Mouse (Mus musculus) liver, embryonic 15.5 days (tissue): ENCODE results near the gene Myl7. TPM values are rescaled to one million over a fixed set of nuclear protein-coding genes. Genes with fewer than 3 reads are reported as not detected.

Experiments used
- ATAC-seq: fragments of 200-750 bp; cut with Nextera tagmentation; 2 replicates; pipeline ENCODE4 v1.8.0; 2017; ENCODE audit warnings: moderate number of reproducible peaks, mild to moderate bottlenecking, moderate library complexity; ENCODE audit not compliant: insufficient read depth
- H3K27ac ChIP-seq: fragments of 300-500 bp; sonication (generic); replicated peaks from 2 replicates; pipeline ENCODE4 v1.5.1; 2015; ENCODE audit warnings: mild to moderate bottlenecking, inconsistent platforms
- H3K27me3 ChIP-seq: fragments of 300-500 bp; sonication (generic); 2 replicates; pipeline ENCODE4 v1.6.1; 2015; ENCODE audit warnings: mild to moderate bottlenecking, inconsistent platforms
- H3K36me3 ChIP-seq: fragments of 300-500 bp; sonication (generic); replicated peaks from 2 replicates; pipeline ENCODE4 v1.6.1; 2015; ENCODE audit warnings: moderate library complexity, mild to moderate bottlenecking, inconsistent platforms
- H3K4me1 ChIP-seq: fragments of 300-500 bp; sonication (generic); replicated peaks from 2 replicates; pipeline ENCODE4 v1.6.1; 2015; ENCODE audit warnings: inconsistent platforms
- H3K4me2 ChIP-seq: fragments of 300-500 bp; sonication (generic); 2 replicates; pipeline ENCODE4 v1.6.1; 2015; ENCODE audit warnings: moderate library complexity, mild to moderate bottlenecking, inconsistent platforms
- H3K4me3 ChIP-seq: fragments of 300-500 bp; sonication (generic); replicated peaks from 2 replicates; pipeline ENCODE4 v1.5.1; 2015; ENCODE audit warnings: mild to moderate bottlenecking, inconsistent platforms
- H3K9ac ChIP-seq: fragments of 300-500 bp; sonication (generic); 2 replicates; pipeline ENCODE4 v1.6.1; 2015; ENCODE audit warnings: moderate library complexity, mild to moderate bottlenecking, inconsistent platforms
- H3K9me3 ChIP-seq: fragments of 300-500 bp; sonication (generic); replicated peaks from 2 replicates; pipeline ENCODE4 v1.6.1; 2016; ENCODE audit warnings: inconsistent platforms
- WGBS: fragments of 180-500 bp; shearing (Covaris S2); methylation state at CpG from one replicate; pipeline ENCODE4 v1.1.7; 2015; ENCODE audit warnings: mixed read lengths; ENCODE audit not compliant: insufficient replicate concordance; 5-methylcytosine and 5-hydroxymethylcytosine counted together
- polyA plus RNA-seq: library from polyadenylated mRNA; unstranded; fragments of >200 nt; fragmentation: Nextera tagmentation; extraction: Ambion mirVana; gene quantifications from 2 replicates; pipeline ENCODE4 v1.2.1, GENCODE M21; 2015

The Myl7 gene
- polyA plus RNA-seq, 1 experiment from 2014 or later: 5.0 TPM

GRCm38 (mm10) chr11:5918111-5918510 lies 19.5 kb upstream of the Myl7 start:
- H3K27ac ChIP-seq: no peak overlapping the region
- ATAC-seq: no peak
- H3K4me1 ChIP-seq: peaks cover 9% of the 10 kb centered on the region; the same call in 1 of the 2 replicates
- no peak overlapping the region for H3K4me2 ChIP-seq
- 50% methylated on average over 2 of the region's 2 CpGs for WGBS
- no peaks in the 10 kb centered on the region for H3K9me3 ChIP-seq
- 0 out of 2 replicates have a peak, but pooled peaks cover 7% of the 10 kb centered on the region for H3K27me3 ChIP-seq
- H3K4me3 ChIP-seq: no peak overlapping the region
- no peak overlapping the region for H3K9ac ChIP-seq
- no peaks in the 10 kb centered on the region for H3K36me3 ChIP-seq

- no peaks in the 10 kb centered on the region for H3K36me3 ChIP-seq
- peaks cover 9% of the 10 kb centered on the region; the same call in 1 of the 2 replicates for H3K4me1 ChIP-seq
- no peak for ATAC-seq
- H3K27me3 ChIP-seq: 0 out of 2 replicates have a peak, but pooled peaks cover 3% of the 10 kb centered on the region
- WGBS: 55% methylated on average over 8 of the region's 8 CpGs
- H3K27ac ChIP-seq: no peak overlapping the region
- H3K9me3 ChIP-seq: no peaks in the 10 kb centered on the region
- H3K4me2 ChIP-seq: no peak overlapping the region
- no peak overlapping the region for H3K4me3 ChIP-seq
- H3K9ac ChIP-seq: no peak overlapping the region
Measured at GRCm38 (mm10) chr11:5916178-5916548, 17.6 kb upstream of the Myl7 start.

DNA sequence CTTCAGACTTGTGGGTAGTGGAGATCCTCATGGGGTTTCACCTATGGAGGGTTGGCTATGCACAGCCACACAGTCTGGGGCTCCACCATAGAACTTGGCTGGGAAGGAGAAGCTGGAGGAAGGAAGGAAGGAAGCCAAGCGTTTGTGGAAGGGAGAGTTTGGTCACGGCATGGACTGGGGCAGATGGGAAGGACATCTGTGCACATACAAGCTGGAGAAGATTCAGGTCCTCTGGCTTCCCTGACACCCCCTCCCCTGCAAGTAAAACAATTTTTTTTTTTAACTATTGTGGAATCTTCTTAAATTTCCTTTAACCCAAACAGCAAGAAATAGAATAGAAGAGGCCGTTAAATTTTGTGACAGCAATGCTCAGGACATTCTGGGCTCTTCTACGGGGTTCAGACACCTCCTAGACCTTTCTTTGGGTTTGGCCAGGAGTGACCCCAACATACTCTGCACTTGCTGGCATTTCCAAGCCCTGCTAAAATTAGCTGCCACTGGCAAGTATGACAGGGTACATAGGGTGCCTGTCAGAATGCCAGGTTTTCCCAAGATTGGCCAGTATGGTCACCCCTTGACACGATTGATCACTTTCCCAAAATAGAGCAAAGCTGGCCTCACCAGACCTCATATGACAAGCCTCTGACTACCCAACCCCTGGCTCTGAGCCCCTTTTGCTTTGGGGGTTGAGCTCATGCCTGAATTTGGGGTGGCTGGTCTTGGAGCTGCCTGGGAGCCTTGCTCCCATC lies 17.0 kb upstream of the Myl7 start:
- H3K9ac ChIP-seq: no peak overlapping the region
- H3K4me2 ChIP-seq: no peak overlapping the region
- WGBS: 51% methylated on average over 5 of the region's 5 CpGs
- H3K9me3 ChIP-seq: no peaks in the 10 kb centered on the region
- peaks cover 9% of the 10 kb centered on the region; the same call in 1 of the 2 replicates for H3K4me1 ChIP-seq
- H3K27me3 ChIP-seq: no peaks in the 10 kb centered on the region
- H3K27ac ChIP-seq: no peak overlapping the region
- H3K4me3 ChIP-seq: no peak overlapping the region
- ATAC-seq: no peak
- H3K36me3 ChIP-seq: no peaks in the 10 kb centered on the region

DNA sequence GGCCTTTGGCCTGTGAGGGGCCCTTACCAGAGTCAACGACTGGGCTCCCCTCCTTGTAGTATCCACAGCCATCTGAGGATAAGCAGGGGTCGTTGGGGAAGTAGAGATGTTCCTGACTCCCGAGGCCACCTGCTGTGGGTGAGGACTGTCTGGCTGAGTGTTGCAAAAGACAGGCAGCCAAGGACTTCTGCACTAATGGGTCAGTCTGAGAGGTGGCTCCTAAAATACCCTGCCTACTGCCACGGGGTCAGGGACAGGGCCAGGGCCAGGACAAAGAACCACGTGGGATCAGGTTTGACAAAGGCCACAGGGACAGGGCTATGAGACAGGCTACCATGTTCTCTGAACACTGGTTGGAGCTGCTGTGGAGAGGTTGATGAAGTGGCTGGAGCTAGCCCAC lies 16.4 kb upstream of the Myl7 start:
- 0 out of 2 replicates have a peak, but pooled peaks have one; percentile 10 for ATAC-seq
- no peak overlapping the region for H3K27ac ChIP-seq
- WGBS: 36% methylated on average over 5 of the region's 5 CpGs
- H3K9me3 ChIP-seq: no peaks in the 10 kb centered on the region
- no peak overlapping the region for H3K4me2 ChIP-seq
- H3K36me3 ChIP-seq: no peaks in the 10 kb centered on the region
- peaks cover 2% of the 10 kb centered on the region; the same call in 1 of the 2 replicates for H3K4me1 ChIP-seq
- no peak overlapping the region for H3K4me3 ChIP-seq
- H3K27me3 ChIP-seq: no peaks in the 10 kb centered on the region
- no peak overlapping the region for H3K9ac ChIP-seq

GRCm38 (mm10) chr11:5913936-5914335 lies 15.4 kb upstream of the Myl7 start:
- Histone ChIP-seq H3K4me3 (no peak overlapping the region), H3K27ac (no peak overlapping the region), H3K4me1 (no peaks in the 10 kb centered on the region), H3K4me2 (no peak overlapping the region), H3K27me3 (no peaks in the 10 kb centered on the region), H3K9ac (no peak overlapping the region), H3K9me3 (no peaks in the 10 kb centered on the region), H3K36me3 (no peaks in the 10 kb centered on the region)
- ATAC-seq: no peak
- WGBS: 58% methylated on average over 4 of the region's 4 CpGs

- no peaks in the 10 kb centered on the region for H3K9me3 ChIP-seq
- H3K36me3 ChIP-seq: no peaks in the 10 kb centered on the region
- ATAC-seq: no peak
- H3K4me3 ChIP-seq: no peak overlapping the region
- H3K9ac ChIP-seq: no peak overlapping the region
- 60% methylated on average over 8 of the region's 8 CpGs for WGBS
- H3K4me1 ChIP-seq: no peaks in the 10 kb centered on the region
- no peaks in the 10 kb centered on the region; the same call in 1 of the 2 replicates for H3K27me3 ChIP-seq
- H3K27ac ChIP-seq: no peak overlapping the region
- H3K4me2 ChIP-seq: no peak overlapping the region
Measured at GRCm38 (mm10) chr11:5913256-5913655, 14.7 kb upstream of the Myl7 start.

GRCm38 (mm10) chr11:5912635-5913034 lies 14.1 kb upstream of the Myl7 start:
- WGBS: 24% methylated on average over 5 of the region's 5 CpGs
- H3K4me1 ChIP-seq: no peaks in the 10 kb centered on the region
- no peak overlapping the region for H3K9ac ChIP-seq
- no peaks in the 10 kb centered on the region for H3K9me3 ChIP-seq
- no peak; the same call in 1 of the 2 replicates for ATAC-seq
- H3K27me3 ChIP-seq: no peaks in the 10 kb centered on the region; the same call in 1 of the 2 replicates
- H3K36me3 ChIP-seq: no peaks in the 10 kb centered on the region
- H3K27ac ChIP-seq: no peak overlapping the region
- H3K4me3 ChIP-seq: no peak overlapping the region
- H3K4me2 ChIP-seq: no peak overlapping the region

DNA sequence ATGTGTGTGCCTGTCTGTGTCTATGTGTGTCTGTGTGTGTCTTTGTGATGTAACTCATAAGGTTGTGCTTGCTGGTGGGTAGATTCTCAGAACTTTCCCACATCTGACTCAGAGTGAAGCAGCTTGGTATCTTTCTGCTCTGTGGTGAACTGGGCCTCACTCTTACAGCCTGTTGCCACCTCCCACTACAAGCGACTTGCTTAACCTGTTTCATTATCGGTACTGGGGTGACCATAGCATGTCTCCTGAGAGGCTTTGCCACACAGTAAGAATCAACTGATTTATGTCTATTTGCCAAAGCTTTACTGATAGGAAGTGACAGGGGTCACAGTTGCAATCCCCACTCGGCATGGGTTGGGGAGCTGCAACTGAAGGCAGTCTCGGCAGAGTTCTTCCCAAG lies 10.1 kb upstream of the Myl7 start:
- H3K36me3 ChIP-seq: no peaks in the 10 kb centered on the region
- no peak overlapping the region for H3K4me3 ChIP-seq
- H3K9ac ChIP-seq: no peak overlapping the region
- H3K27me3 ChIP-seq: peaks cover 8% of the 10 kb centered on the region
- no peak overlapping the region for H3K27ac ChIP-seq
- no peaks in the 10 kb centered on the region for H3K9me3 ChIP-seq
- H3K4me2 ChIP-seq: no peak overlapping the region
- ATAC-seq: no peak
- H3K4me1 ChIP-seq: no peaks in the 10 kb centered on the region
- 53% methylated on average over 4 of the region's 4 CpGs for WGBS

- Histone ChIP-seq H3K4me2 (no peak overlapping the region), H3K4me1 (peaks cover 2% of the 10 kb centered on the region; the same call in 1 of the 2 replicates), H3K9me3 (no peaks in the 10 kb centered on the region), H3K4me3 (no peak overlapping the region), H3K27me3 (peaks cover 24% of the 10 kb centered on the region), H3K27ac (no peak overlapping the region), H3K36me3 (no peaks in the 10 kb centered on the region), H3K9ac (no peak overlapping the region)
- no peak for ATAC-seq
- WGBS: 59% methylated on average over 5 of the region's 5 CpGs
Measured at GRCm38 (mm10) chr11:5907096-5907495, 8.5 kb upstream of the Myl7 start.

DNA sequence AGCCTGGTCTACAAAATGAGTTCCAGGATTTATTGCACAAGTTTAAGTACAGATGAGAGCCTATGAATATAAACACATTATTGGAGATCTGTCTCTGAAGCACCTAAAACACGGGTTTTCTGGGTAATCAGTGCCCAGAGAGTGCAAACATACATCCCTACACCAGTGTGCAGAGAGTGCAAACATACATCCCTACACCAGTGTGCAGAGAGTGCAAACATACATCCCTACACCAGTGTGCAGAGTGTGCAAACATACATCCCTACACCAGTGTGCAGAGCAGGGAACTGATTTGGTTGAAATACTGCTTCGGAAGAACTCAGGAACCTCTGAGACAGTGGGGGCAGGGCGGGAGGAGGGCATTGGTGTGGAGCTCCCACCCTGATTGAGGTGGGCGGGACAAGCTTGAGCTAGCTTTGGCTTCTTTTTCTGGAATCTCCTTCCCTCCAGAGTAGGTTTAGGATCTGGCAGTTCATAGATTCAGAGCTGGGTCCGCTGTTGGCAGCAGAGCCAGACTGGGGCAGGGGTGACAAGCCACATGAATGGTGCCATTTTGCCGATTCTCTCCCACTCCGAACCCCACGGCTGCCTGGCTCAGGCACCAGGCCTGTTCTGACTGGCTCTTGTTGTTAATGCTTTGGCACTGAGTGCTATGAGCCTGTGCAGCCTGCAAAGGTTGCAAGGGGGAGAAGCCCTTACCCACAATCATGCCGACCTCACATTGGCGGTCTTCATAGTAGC lies 7.4 kb upstream of the Myl7 start:
- WGBS: 73% methylated on average over 10 of the region's 10 CpGs
- Histone ChIP-seq H3K4me1 (peaks cover 9% of the 10 kb centered on the region; the same call in 1 of the 2 replicates), H3K36me3 (no peaks in the 10 kb centered on the region), H3K4me3 (no peak overlapping the region), H3K9me3 (no peaks in the 10 kb centered on the region), H3K27ac (no peak overlapping the region), H3K9ac (no peak overlapping the region), H3K4me2 (no peak overlapping the region), H3K27me3 (peaks cover 35% of the 10 kb centered on the region)
- ATAC-seq: no peak

DNA sequence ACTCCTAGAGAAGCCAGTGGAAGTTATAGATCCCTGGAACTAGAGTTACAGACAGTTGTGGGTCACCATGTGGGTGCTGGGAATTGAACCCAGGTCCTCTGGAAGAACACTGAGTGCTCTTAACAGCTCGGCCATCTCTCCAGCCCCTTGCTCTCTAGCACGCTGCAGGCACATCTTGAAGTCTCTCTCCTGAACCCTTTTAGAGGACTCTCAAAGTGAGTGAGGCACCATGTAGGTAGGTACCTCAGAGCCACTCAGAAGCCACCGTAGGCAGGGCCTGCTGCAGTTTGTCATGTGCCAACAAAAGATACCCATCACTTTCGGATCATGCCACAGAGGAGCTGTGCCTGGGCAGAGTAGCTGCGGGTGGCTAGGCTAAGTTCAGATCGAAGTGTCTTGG lies 6.3 kb upstream of the Myl7 start:
- no peak for ATAC-seq

More for the DNA sequence above, 6.3 kb upstream of the Myl7 start:
- H3K4me2 ChIP-seq: no peak overlapping the region
- no peak overlapping the region for H3K9ac ChIP-seq
- H3K36me3 ChIP-seq: no peaks in the 10 kb centered on the region
- peaks cover 9% of the 10 kb centered on the region; the same call in 1 of the 2 replicates for H3K4me1 ChIP-seq
- H3K9me3 ChIP-seq: no peaks in the 10 kb centered on the region
- WGBS: 73% methylated on average over 6 of the region's 6 CpGs
- H3K4me3 ChIP-seq: no peak overlapping the region
- peaks cover 46% of the 10 kb centered on the region for H3K27me3 ChIP-seq
- H3K27ac ChIP-seq: no peak overlapping the region
